Mouse (Mus musculus) megakaryocyte, adult 5-6 weeks (primary cell): ENCODE measurements at regions not wholly inside any gene's neighbourhood (a gene's known extent, or its start where the extent isn't known, plus 50 kb on each side); places are given as distances from the start of the nearest gene placed in this dataset.

ENCODE experiments used
- ATAC-seq: 2 replicates; pipeline ENCODE4 v1.8.0; 2016; ENCODE audit warnings: mild to moderate bottlenecking, inconsistent platforms; ENCODE audit not compliant: poor library complexity, severe bottlenecking

GRCm38 (mm10) chr1:82150219-82151128 lies 82.4 kb upstream of the Gm9747 start:
- ATAC-seq: no peak

- no peak for ATAC-seq
Measured at GRCm38 (mm10) chr1:82155961-82156360, 77.0 kb upstream of the Gm9747 start.

- ATAC-seq: no peak
Measured at GRCm38 (mm10) chr1:82157013-82157412, 75.9 kb upstream of the Gm9747 start.

- no peak for ATAC-seq
Measured at GRCm38 (mm10) chr1:82158466-82158865, 74.4 kb upstream of the Gm9747 start.

- ATAC-seq: no peak
Measured at GRCm38 (mm10) chr1:82159201-82159600, 73.7 kb upstream of the Gm9747 start.

- ATAC-seq: no peak
Measured at GRCm38 (mm10) chr1:82162926-82163325, 70.0 kb upstream of the Gm9747 start.

- ATAC-seq: no peak
Measured at GRCm38 (mm10) chr1:82168158-82168557, 64.8 kb upstream of the Gm9747 start.

- no peak for ATAC-seq
Measured at GRCm38 (mm10) chr1:82168949-82169348, 64.0 kb upstream of the Gm9747 start.

- no peak for ATAC-seq
Measured at GRCm38 (mm10) chr1:82180427-82180826, 52.5 kb upstream of the Gm9747 start.
